Mouse (Mus musculus) cerebellum, postnatal 4 days (tissue): ENCODE measurements around the gene Gps2.

ENCODE experiments used
- DNase-seq, 2 experiments: peaks; one replicate each; pipeline ENCODE4 v3.0.0; 2022; ENCODE audit warnings: low spot score in 2 of 2, mixed read lengths in 1 of 2

Gps2 gene

GRCm38 (mm10) chr11:69886907-69887635 is 26.6 kb upstream of the Gps2 start:
- no peak for DNase-seq

- no peak for DNase-seq
Measured at GRCm38 (mm10) chr11:69891482-69891881, 22.2 kb upstream of the Gps2 start.

- no peak for DNase-seq
Measured at GRCm38 (mm10) chr11:69894671-69895070, 19.0 kb upstream of the Gps2 start.

- DNase-seq, result no peak
Measured at GRCm38 (mm10) chr11:69895291-69895690, 18.4 kb upstream of the Gps2 start, which contains the start of gene Acap1. Acap1 (minus strand) TSS chr11:69895539.

- no peak for DNase-seq
Measured at GRCm38 (mm10) chr11:69899870-69900269, 13.8 kb upstream of the Gps2 start.

- DNase-seq, result peak; percentile 47 to 78
Measured at GRCm38 (mm10) chr11:69900471-69901405, 12.9 kb upstream of the Gps2 start, which contains the start of the genes 2810408A11Rik and Neurl4. 2810408A11Rik (minus strand) TSS chr11:69900987. Neurl4 (plus strand) TSS chr11:69901072.

- peak; percentile 81 to 93 for DNase-seq
Measured at GRCm38 (mm10) chr11:69901406-69901846, 12.3 kb upstream of the Gps2 start.

- no peak for DNase-seq
Measured at GRCm38 (mm10) chr11:69901993-69902392, 11.7 kb upstream of the Gps2 start.

GRCm38 (mm10) chr11:69902972-69903371 is 10.7 kb upstream of the Gps2 start:
- DNase-seq, result no peak

GRCm38 (mm10) chr11:69904311-69904710 is 9.4 kb upstream of the Gps2 start:
- no peak for DNase-seq

- DNase-seq, result no peak
Measured at GRCm38 (mm10) chr11:69908645-69909044, 5.0 kb upstream of the Gps2 start.

GRCm38 (mm10) chr11:69909174-69909573 is 4.5 kb upstream of the Gps2 start:
- no peak for DNase-seq

- DNase-seq, result no peak
Measured at GRCm38 (mm10) chr11:69910177-69910576, 3.5 kb upstream of the Gps2 start.

GRCm38 (mm10) chr11:69910781-69911560 is 2.7 kb upstream of the Gps2 start:
- no peak for DNase-seq

GRCm38 (mm10) chr11:69911701-69912100 is 2.0 kb upstream of the Gps2 start:
- DNase-seq, result no peak

- no peak for DNase-seq
Measured at GRCm38 (mm10) chr11:69912716-69913530, 765 bp upstream of the Gps2 start.

- DNase-seq, result no peak
Measured at GRCm38 (mm10) chr11:69914372-69914764, 680 bp downstream of the Gps2 start.

- DNase-seq, result no peak
Measured at GRCm38 (mm10) chr11:69914917-69915430, 1.3 kb downstream of the Gps2 start.

- DNase-seq, result no peak
Measured at GRCm38 (mm10) chr11:69915667-69916627, 2.3 kb downstream of the Gps2 start.
